Mouse (Mus musculus): Measurements from ENCODE around the gene Ect2. TPM values are rescaled to one million over a fixed set of nuclear protein-coding genes. Genes with fewer than 3 reads are reported as not detected.

Gene Ect2
- polyA plus RNA-seq, 1 experiment from 2014 or later, result 52.3 TPM

- Histone ChIP-seq H3K27me3 (replicated peaks; ENCODE audit: control insufficient read depth, insufficient read depth, low read length) (no peaks in the 10 kb centered on the region), H3K4me2 (no peak overlapping the region), H3K27ac (ENCODE audit: low read depth, low read length) (no peak overlapping the region), H3K36me3 (ENCODE audit: control insufficient read depth, insufficient read depth, low read length) (peaks cover 17% of the 10 kb centered on the region), H3K9ac (ENCODE audit: low read depth, low read length) (no peak overlapping the region), H3K9me3 (ENCODE audit: control insufficient read depth, low read length) (no peaks in the 10 kb centered on the region), H3K4me3 (ENCODE audit: low read depth, low read length) (no peak overlapping the region), H3K4me1 (replicated peaks; ENCODE audit: control insufficient read depth, insufficient read depth, low read length) (no peaks in the 10 kb centered on the region)
- ATAC-seq (replicated peaks; ENCODE audit: low FRiP score), result no peak
- DNase-seq (ENCODE audit: low spot score), result no peak
- 84% methylated on average over 6 of the region's 6 CpGs for WGBS
Measured at GRCm38 (mm10) chr3:27107142-27107541, 46.5 kb downstream of the Ect2 start.

- Histone ChIP-seq H3K9ac (ENCODE audit: low read depth, low read length) (no peak overlapping the region), H3K27me3 (replicated peaks; ENCODE audit: control insufficient read depth, insufficient read depth, low read length) (no peaks in the 10 kb centered on the region), H3K4me2 (no peak overlapping the region), H3K36me3 (ENCODE audit: control insufficient read depth, insufficient read depth, low read length) (peaks cover 18% of the 10 kb centered on the region; the same call in 1 of the 2 replicates), H3K27ac (ENCODE audit: low read depth, low read length) (no peak overlapping the region), H3K9me3 (ENCODE audit: control insufficient read depth, low read length) (no peaks in the 10 kb centered on the region), H3K4me1 (replicated peaks; ENCODE audit: control insufficient read depth, insufficient read depth, low read length) (no peaks in the 10 kb centered on the region), H3K4me3 (ENCODE audit: low read depth, low read length) (no peak overlapping the region)
- ATAC-seq (replicated peaks; ENCODE audit: low FRiP score) (no peak), DNase-seq (ENCODE audit: low spot score) (no peak)
- WGBS, result 91% methylated on average over 6 of the region's 6 CpGs
Measured at GRCm38 (mm10) chr3:27102965-27103364, 50.7 kb downstream of the Ect2 start.

GRCm38 (mm10) chr3:27098633-27099032 is 55.0 kb downstream of the Ect2 start:
- no peak overlapping the region for H3K4me2 ChIP-seq
- H3K9ac ChIP-seq (ENCODE audit: low read depth, low read length), result no peak overlapping the region
- DNase-seq (ENCODE audit: low spot score), result no peak
- no peak overlapping the region for H3K27ac ChIP-seq (ENCODE audit: low read depth, low read length)
- no peaks in the 10 kb centered on the region for H3K27me3 ChIP-seq (replicated peaks; ENCODE audit: control insufficient read depth, insufficient read depth, low read length)
- H3K36me3 ChIP-seq (ENCODE audit: control insufficient read depth, insufficient read depth, low read length), result peaks cover 19% of the 10 kb centered on the region; the same call in 1 of the 2 replicates
- H3K4me3 ChIP-seq (ENCODE audit: low read depth, low read length), result no peak overlapping the region
- WGBS, result 95% methylated on average over 6 of the region's 6 CpGs
- ATAC-seq (replicated peaks; ENCODE audit: low FRiP score), result no peak
- no peaks in the 10 kb centered on the region for H3K4me1 ChIP-seq (replicated peaks; ENCODE audit: control insufficient read depth, insufficient read depth, low read length)
- H3K9me3 ChIP-seq (ENCODE audit: control insufficient read depth, low read length), result no peaks in the 10 kb centered on the region

GRCm38 (mm10) chr3:27086221-27086620 is 67.5 kb downstream of the Ect2 start:
- Histone ChIP-seq H3K9me3 (ENCODE audit: control insufficient read depth, low read length) (no peaks in the 10 kb centered on the region), H3K27ac (ENCODE audit: low read depth, low read length) (no peak overlapping the region), H3K9ac (ENCODE audit: low read depth, low read length) (no peak overlapping the region), H3K36me3 (ENCODE audit: control insufficient read depth, insufficient read depth, low read length) (peaks cover 14% of the 10 kb centered on the region), H3K4me2 (no peak overlapping the region), H3K27me3 (replicated peaks; ENCODE audit: control insufficient read depth, insufficient read depth, low read length) (no peaks in the 10 kb centered on the region), H3K4me1 (replicated peaks; ENCODE audit: control insufficient read depth, insufficient read depth, low read length) (no peaks in the 10 kb centered on the region), H3K4me3 (ENCODE audit: low read depth, low read length) (no peak overlapping the region)
- ATAC-seq (replicated peaks; ENCODE audit: low FRiP score) (no peak), DNase-seq (ENCODE audit: low spot score) (no peak)
- 98% methylated on average over 6 of the region's 6 CpGs for WGBS

- Histone ChIP-seq H3K4me2 (no peak overlapping the region), H3K9ac (ENCODE audit: low read depth, low read length) (no peak overlapping the region), H3K27me3 (replicated peaks; ENCODE audit: control insufficient read depth, insufficient read depth, low read length) (no peaks in the 10 kb centered on the region), H3K4me3 (ENCODE audit: low read depth, low read length) (no peak overlapping the region), H3K4me1 (replicated peaks; ENCODE audit: control insufficient read depth, insufficient read depth, low read length) (no peaks in the 10 kb centered on the region), H3K36me3 (ENCODE audit: control insufficient read depth, insufficient read depth, low read length) (peaks cover 4% of the 10 kb centered on the region; the same call in 1 of the 2 replicates), H3K27ac (ENCODE audit: low read depth, low read length) (no peak overlapping the region), H3K9me3 (ENCODE audit: control insufficient read depth, low read length) (no peaks in the 10 kb centered on the region)
- ATAC-seq (replicated peaks; ENCODE audit: low FRiP score) (no peak), DNase-seq (ENCODE audit: low spot score) (no peak)
- WGBS, result 87% methylated on average over 13 of the region's 13 CpGs
Measured at GRCm38 (mm10) chr3:27081229-27082060, 72.2 kb downstream of the Ect2 start.

GRCm38 (mm10) chr3:27080061-27080770 is 73.5 kb downstream of the Ect2 start:
- Histone ChIP-seq H3K4me2 (no peak overlapping the region), H3K9me3 (ENCODE audit: control insufficient read depth, low read length) (no peaks in the 10 kb centered on the region), H3K4me3 (ENCODE audit: low read depth, low read length) (no peak overlapping the region), H3K27me3 (replicated peaks; ENCODE audit: control insufficient read depth, insufficient read depth, low read length) (no peaks in the 10 kb centered on the region), H3K36me3 (ENCODE audit: control insufficient read depth, insufficient read depth, low read length) (peaks cover 4% of the 10 kb centered on the region; the same call in 1 of the 2 replicates), H3K27ac (ENCODE audit: low read depth, low read length) (no peak overlapping the region), H3K9ac (ENCODE audit: low read depth, low read length) (no peak overlapping the region), H3K4me1 (replicated peaks; ENCODE audit: control insufficient read depth, insufficient read depth, low read length) (no peaks in the 10 kb centered on the region)
- WGBS, result 80% methylated on average over 7 of the region's 7 CpGs
- no peak for ATAC-seq (replicated peaks; ENCODE audit: low FRiP score)
- no peak for DNase-seq (ENCODE audit: low spot score)

- H3K27ac ChIP-seq (ENCODE audit: low read depth, low read length), result no peak overlapping the region
- H3K9me3 ChIP-seq (ENCODE audit: control insufficient read depth, low read length), result no peaks in the 10 kb centered on the region
- no peaks in the 10 kb centered on the region for H3K27me3 ChIP-seq (replicated peaks; ENCODE audit: control insufficient read depth, insufficient read depth, low read length)
- no peak overlapping the region for H3K4me2 ChIP-seq
- no peaks in the 10 kb centered on the region for H3K36me3 ChIP-seq (ENCODE audit: control insufficient read depth, insufficient read depth, low read length)
- 14% methylated on average over 2 of the region's 2 CpGs for WGBS
- no peak overlapping the region for H3K4me3 ChIP-seq (ENCODE audit: low read depth, low read length)
- peaks cover 5% of the 10 kb centered on the region; the same call in 1 of the 2 replicates for H3K4me1 ChIP-seq (replicated peaks; ENCODE audit: control insufficient read depth, insufficient read depth, low read length)
- no peak overlapping the region for H3K9ac ChIP-seq (ENCODE audit: low read depth, low read length)
- peak; percentile 86 for ATAC-seq (replicated peaks; ENCODE audit: low FRiP score)
- no peak for DNase-seq (ENCODE audit: low spot score)
Measured at GRCm38 (mm10) chr3:27073884-27074283, 79.8 kb downstream of the Ect2 start.

GRCm38 (mm10) chr3:27071706-27072105 is 82.0 kb downstream of the Ect2 start:
- no peak overlapping the region for H3K27ac ChIP-seq (ENCODE audit: low read depth, low read length)
- no peaks in the 10 kb centered on the region for H3K9me3 ChIP-seq (ENCODE audit: control insufficient read depth, low read length)
- H3K36me3 ChIP-seq (ENCODE audit: control insufficient read depth, insufficient read depth, low read length), result no peaks in the 10 kb centered on the region
- peaks cover 5% of the 10 kb centered on the region; the same call in 1 of the 2 replicates for H3K4me1 ChIP-seq (replicated peaks; ENCODE audit: control insufficient read depth, insufficient read depth, low read length)
- DNase-seq (ENCODE audit: low spot score) (no peak), ATAC-seq (replicated peaks; ENCODE audit: low FRiP score) (no peak)
- no peaks in the 10 kb centered on the region for H3K27me3 ChIP-seq (replicated peaks; ENCODE audit: control insufficient read depth, insufficient read depth, low read length)
- 89% methylated on average over 4 of the region's 4 CpGs for WGBS
- no peak overlapping the region for H3K4me3 ChIP-seq (ENCODE audit: low read depth, low read length)
- no peak overlapping the region for H3K9ac ChIP-seq (ENCODE audit: low read depth, low read length)
- no peak overlapping the region for H3K4me2 ChIP-seq

All from liver, embryonic 11.5 days (tissue).